Mouse (Mus musculus): ENCODE measurements around the gene Olfr720. TPM values are rescaled to one million over a fixed set of nuclear protein-coding genes. Genes with fewer than 3 reads are reported as not detected.

Olfr720 gene
- not detected in 2 replicates for polyA plus RNA-seq (2015; fragmentation: Nextera tagmentation; extraction: Ambion mirVana)

GRCm38 (mm10) chr14:14186738-14187137 lies at the start of gene Olfr720:
Gene Olfr720, minus strand, starts transcription at chr14:14186838.
- 70% methylated on average over 4 of the region's 4 CpGs for WGBS

More at GRCm38 (mm10) chr14:14186738-14187137, at the start of gene Olfr720:
- H3K27ac ChIP-seq, result no peak within 1 kb of the TSS
- H3K36me3 ChIP-seq, result no peaks in the 10 kb centered on the region
- no peak for ATAC-seq (ENCODE audit: insufficient number of reproducible peaks, low FRiP score, low TSS enrichment, low read depth)
- H3K4me1 ChIP-seq, result no peaks in the 10 kb centered on the region
- no peaks in the 10 kb centered on the region for H3K9me3 ChIP-seq
- H3K4me2 ChIP-seq, result no peak within 1 kb of the TSS
- H3K27me3 ChIP-seq, result no peaks in the 10 kb centered on the region
- H3K9ac ChIP-seq, result no peak within 1 kb of the TSS
- no peak within 1 kb of the TSS for H3K4me3 ChIP-seq

Other genes starting within 250 kb of the Olfr720 start
- 4.2 and 4.9 TPM in 2 replicates for gene Atxn7, start 225.4 kb downstream of the Olfr720 start, polyA plus RNA-seq (2015; fragmentation: Nextera tagmentation; extraction: Ambion mirVana)
- 154 and 160 TPM in 2 replicates for gene Thoc7, start 225.0 kb downstream of the Olfr720 start, polyA plus RNA-seq (2015; fragmentation: Nextera tagmentation; extraction: Ambion mirVana)
- gene Psmd6, start 65.9 kb downstream of the Olfr720 start, polyA plus RNA-seq (2015; fragmentation: Nextera tagmentation; extraction: Ambion mirVana), result 219 and 224 TPM in 2 replicates
- gene Olfr31, start 136.0 kb upstream of the Olfr720 start, polyA plus RNA-seq (2015; fragmentation: Nextera tagmentation; extraction: Ambion mirVana), result not detected in 2 replicates
- gene Il3ra, start 159.4 kb upstream of the Olfr720 start, polyA plus RNA-seq (2015; fragmentation: Nextera tagmentation; extraction: Ambion mirVana), result 5.1 and 5.4 TPM in 2 replicates
- not detected in 2 replicates for gene Olfr721-ps1, start 214.5 kb upstream of the Olfr720 start, polyA plus RNA-seq (2015; fragmentation: Nextera tagmentation; extraction: Ambion mirVana)